Mouse (Mus musculus) brain, embryonic 14.5 days (tissue): ENCODE data around the gene Necab2.

Experiments used
- CTCF ChIP-seq: fragments of 200-500 bp; IDR thresholded peaks from 2 replicates; pipeline ENCODE4 v1.5.1; 2012; ENCODE audit warnings: inconsistent platforms, mild to moderate bottlenecking, moderate library complexity, borderline replicate concordance; ENCODE audit not compliant: insufficient read depth, insufficient read length; ENCODE audit errors: extremely low read depth
- POLR2A ChIP-seq: fragments of 200-500 bp; IDR thresholded peaks from 2 replicates; pipeline ENCODE4 v1.6.1; 2012; ENCODE audit warnings: mild to moderate bottlenecking, inconsistent platforms, borderline replicate concordance; ENCODE audit not compliant: poor library complexity, insufficient read depth, insufficient read length, severe bottlenecking; ENCODE audit errors: extremely low read depth

GRCm38 (mm10) chr8:119430690-119431089, 15.8 kb upstream of the Necab2 start:
- TF ChIP-seq CTCF: no peak
- no peak for TF ChIP-seq POLR2A
